Mouse (Mus musculus) G1E (cell line): ENCODE data around the gene Naa15. TPM values are rescaled to one million over a fixed set of nuclear protein-coding genes. Genes with fewer than 3 reads are reported as not detected.
A peak's percentile ranks its signal among the peaks of the same experiment; 100 is the strongest.
"Not testable (repeated sequence)": the region's sequence is repeated elsewhere in the genome, so short reads cannot be mapped to it uniquely, and the experiment has no call there.

ENCODE experiments used
- ATAC-seq: 2 replicates; pipeline ENCODE4 v1.8.0; 2016; ENCODE audit warnings: mild to moderate bottlenecking; ENCODE audit not compliant: insufficient number of reproducible peaks, poor library complexity, low FRiP score, severe bottlenecking; ENCODE audit errors: extremely low read depth
- DNase-seq: peaks from one replicate; pipeline ENCODE4 v3.0.0; 2012; ENCODE audit warnings: low spot score
- H3K27me3 ChIP-seq: 2 replicates; pipeline ENCODE4 v1.6.1; 2012; ENCODE audit warnings: mild to moderate bottlenecking, low read length, inconsistent platforms; ENCODE audit not compliant: insufficient read depth
- H3K36me3 ChIP-seq: replicated peaks from 2 replicates; pipeline ENCODE3; 2012; ENCODE audit warnings: mild to moderate bottlenecking, inconsistent platforms
- H3K4me1 ChIP-seq: 2 replicates; pipeline ENCODE4 v1.6.1; 2012; ENCODE audit warnings: low read depth, low read length, inconsistent platforms, mixed read lengths; ENCODE audit not compliant: insufficient read depth
- H3K4me3 ChIP-seq: 2 replicates; pipeline ENCODE4 v1.5.1; 2012; ENCODE audit warnings: low read depth, mild to moderate bottlenecking, inconsistent platforms, low read length, moderate library complexity, mixed read lengths
- H3K9me3 ChIP-seq: replicated peaks from 2 replicates; pipeline ENCODE4 v1.6.1; 2012; ENCODE audit warnings: inconsistent platforms
- CTCF ChIP-seq: IDR thresholded peaks from 2 replicates; pipeline ENCODE4 v1.5.1; 2012; ENCODE audit warnings: low read depth, low read length, inconsistent platforms, mixed read lengths
- GATA1 ChIP-seq: IDR thresholded peaks from 2 replicates; pipeline ENCODE4 v1.6.1; 2012; ENCODE audit warnings: borderline replicate concordance, low read length, inconsistent platforms, mixed read lengths
- GATA2 ChIP-seq: IDR thresholded peaks from 2 replicates; pipeline ENCODE4 v1.6.1; 2012; ENCODE audit warnings: low read depth, low read length, inconsistent platforms, borderline replicate concordance
- POLR2AphosphoS5 ChIP-seq: IDR thresholded peaks from 2 replicates; pipeline ENCODE4 v1.6.1; 2012; ENCODE audit warnings: low read depth, low read length, inconsistent platforms; ENCODE audit not compliant: insufficient replicate concordance
- TAL1 ChIP-seq: conservative IDR thresholded peaks from 2 replicates; pipeline ENCODE4 v1.6.1; 2012; ENCODE audit warnings: low read depth, low read length, inconsistent platforms, mixed read lengths
- polyA plus RNA-seq: library from polyadenylated mRNA; stranded (reverse); fragments of >175 nt; gene quantifications from 2 replicates; pipeline ENCODE4 v1.2.3, GENCODE M21; 2012
- total RNA-seq, 2 experiments: library from RNA; stranded (forward) in 1 of 2; stranded (reverse) in 1 of 2; fragments of 200-1000 nt in 1 of 2; fragments of >200 nt in 1 of 2; fragmentation: Nextera tagmentation in 1 of 2; gene quantifications; 2 replicates each; pipeline ENCODE4 v1.2.3; 2014 to 2017

Naa15 gene
- total and polyA plus RNA-seq, 3 experiments = 28.6 to 138 (median 63.5) TPM

- Histone ChIP-seq H3K27me3 (no peaks in the 10 kb centered on the region), H3K9me3 (no peaks in the 10 kb centered on the region), H3K4me3 (no peak overlapping the region), H3K36me3 (peaks cover 38% of the 10 kb centered on the region), H3K4me1 (peaks cover 56% of the 10 kb centered on the region)
- DNase-seq = no peak
- 0 out of 2 replicates have a peak, but pooled peaks have one; percentile 35 for ATAC-seq
- TF ChIP-seq TAL1 (no peak), CTCF (no peak), GATA1 (no peak), GATA2 (no peak), POLR2AphosphoS5 (no peak)
Measured at GRCm38 (mm10) chr3:51421921-51422320, 7.0 kb downstream of the Naa15 start.

DNA sequence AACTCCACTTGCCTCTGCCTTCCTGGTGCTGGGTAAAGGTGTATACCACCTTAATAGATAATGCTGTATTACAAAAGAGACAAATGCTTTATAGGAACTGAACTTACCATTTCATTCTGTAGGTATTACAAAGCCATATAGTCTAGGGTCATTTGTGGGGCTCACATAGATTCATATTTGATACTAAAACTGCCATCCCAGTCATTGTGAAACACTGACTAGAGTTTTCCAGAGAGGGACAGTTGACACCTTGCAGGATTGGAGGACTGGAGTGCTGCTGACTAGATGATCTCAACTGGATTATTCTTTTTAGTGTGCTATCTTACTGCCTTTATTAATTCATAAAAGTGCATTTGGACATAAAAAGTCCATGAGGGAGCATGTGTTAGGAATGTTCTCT lies 10.4 kb downstream of the Naa15 start:
- peaks cover 31% of the 10 kb centered on the region for H3K4me1 ChIP-seq
- H3K36me3 ChIP-seq = peaks cover 38% of the 10 kb centered on the region
- no peak for ATAC-seq
- no peaks in the 10 kb centered on the region for H3K27me3 ChIP-seq
- no peak for TF ChIP-seq POLR2AphosphoS5
- TF ChIP-seq TAL1 = no peak
- no peak for TF ChIP-seq GATA1
- TF ChIP-seq GATA2 = no peak
- no peak for TF ChIP-seq CTCF
- no peak overlapping the region for H3K4me3 ChIP-seq
- DNase-seq = no peak
- H3K9me3 ChIP-seq = no peaks in the 10 kb centered on the region

- DNase-seq = not testable (repeated sequence)
Measured at GRCm38 (mm10) chr3:51434364-51434763, 19.4 kb downstream of the Naa15 start.

DNA sequence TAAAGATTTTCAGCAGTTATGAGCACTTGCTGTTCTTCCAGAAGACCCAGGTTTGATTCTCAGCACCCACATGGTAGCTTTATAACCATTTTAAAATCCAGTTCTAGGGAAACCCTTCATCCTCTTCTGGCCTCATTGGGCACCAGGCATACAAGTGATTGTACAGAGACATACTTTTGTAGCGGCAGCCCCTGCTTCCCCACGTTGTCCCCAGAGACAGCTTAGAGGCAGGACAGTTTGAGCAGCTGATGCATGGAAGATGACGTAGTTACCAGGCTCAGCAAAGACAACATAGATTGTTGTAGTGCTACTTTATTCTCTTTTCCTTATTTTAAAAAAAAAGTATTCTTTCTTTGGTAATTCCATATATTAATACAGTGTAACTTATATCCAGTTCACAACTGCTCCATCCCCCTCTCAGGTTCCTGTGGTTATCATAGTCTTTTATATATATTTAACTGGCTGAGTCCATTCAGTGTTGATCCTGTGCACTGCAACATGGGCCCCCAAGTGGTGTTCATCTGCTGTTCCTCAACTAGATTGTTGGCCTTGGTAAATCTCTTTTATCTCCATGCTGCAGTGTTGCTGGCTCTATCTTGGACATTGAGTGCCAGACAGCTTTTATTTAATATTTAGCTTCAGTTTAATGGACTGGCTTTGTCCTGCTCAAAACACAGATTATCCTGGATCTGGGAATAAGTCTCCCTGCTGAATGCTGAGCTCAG lies 20.1 kb downstream of the Naa15 start:
- no peaks in the 10 kb centered on the region for H3K9me3 ChIP-seq
- H3K27me3 ChIP-seq = no peaks in the 10 kb centered on the region
- peaks cover 52% of the 10 kb centered on the region for H3K36me3 ChIP-seq
- no peak overlapping the region for H3K4me3 ChIP-seq
- H3K4me1 ChIP-seq = peaks cover 6% of the 10 kb centered on the region; the same call in 1 of the 2 replicates
- ATAC-seq = no peak
- TF ChIP-seq GATA2 = no peak
- DNase-seq = no peak

More at GRCm38 (mm10) chr3:51434364-51434763, 19.4 kb downstream of the Naa15 start:
- H3K27me3 ChIP-seq, ATAC-seq, H3K9me3 ChIP-seq, H3K4me3 ChIP-seq, H3K4me1 ChIP-seq: not testable (repeated sequence)
- peaks cover 46% of the 10 kb centered on the region for H3K36me3 ChIP-seq

DNA sequence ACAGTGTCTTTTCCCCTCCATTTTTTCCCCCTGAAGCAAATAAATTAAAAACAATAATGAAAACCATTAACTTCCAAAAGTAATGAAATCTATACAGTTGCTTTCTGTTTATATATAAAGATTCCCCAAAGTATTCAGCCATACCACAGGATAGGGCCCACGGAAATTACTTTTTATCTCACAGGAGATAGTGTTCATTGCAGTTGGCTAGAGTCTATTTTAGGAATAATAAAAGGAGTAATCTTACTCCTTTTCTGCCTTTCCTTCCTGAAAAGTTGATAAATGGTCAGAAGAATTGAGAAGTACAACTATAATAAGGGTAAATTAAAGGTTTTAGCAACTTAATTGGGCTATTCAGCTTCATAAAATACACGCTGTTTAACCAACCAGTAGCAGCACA lies 53.6 kb downstream of the Naa15 start:
- Histone ChIP-seq H3K27me3 (no peaks in the 10 kb centered on the region), H3K36me3 (peaks cover 93% of the 10 kb centered on the region), H3K4me1 (no peaks in the 10 kb centered on the region), H3K9me3 (no peaks in the 10 kb centered on the region), H3K4me3 (no peak overlapping the region)
- TF ChIP-seq TAL1 = no peak
- TF ChIP-seq CTCF = no peak
- DNase-seq (no peak), ATAC-seq (no peak)

- Histone ChIP-seq H3K36me3 (peaks cover 55% of the 10 kb centered on the region), H3K9me3 (no peaks in the 10 kb centered on the region), H3K4me3 (no peak overlapping the region), H3K27me3 (no peaks in the 10 kb centered on the region), H3K4me1 (no peaks in the 10 kb centered on the region)
- TF ChIP-seq GATA1 (no peak), CTCF (no peak), TAL1 (no peak), GATA2 (no peak), POLR2AphosphoS5 (no peak)
- ATAC-seq (no peak), DNase-seq (no peak)
Measured at GRCm38 (mm10) chr3:51475706-51476105, 60.8 kb downstream of the Naa15 start.

- ATAC-seq = no peak
Measured at GRCm38 (mm10) chr3:51479893-51480292, 64.9 kb downstream of the Naa15 start.

More at GRCm38 (mm10) chr3:51479893-51480292, 64.9 kb downstream of the Naa15 start:
- Histone ChIP-seq H3K36me3 (peaks cover 18% of the 10 kb centered on the region), H3K27me3 (no peaks in the 10 kb centered on the region), H3K4me3 (no peak overlapping the region), H3K4me1 (peaks cover 16% of the 10 kb centered on the region), H3K9me3 (no peaks in the 10 kb centered on the region)
- no peak for TF ChIP-seq CTCF
- no peak for TF ChIP-seq GATA2
- no peak for TF ChIP-seq POLR2AphosphoS5
- no peak for TF ChIP-seq GATA1
- no peak for TF ChIP-seq TAL1
- DNase-seq = no peak
